Mouse (Mus musculus) spleen, embryonic (tissue): ENCODE measurements around the gene Cradd.

ENCODE experiments used
- CTCF ChIA-PET: fragments of 350-600 bp; sonication (Branson Sonifier 250); formaldehyde crosslinking; loops from one replicate; lab custom pipeline; 2022; lab: Charles Lee

Cradd gene

DNA sequence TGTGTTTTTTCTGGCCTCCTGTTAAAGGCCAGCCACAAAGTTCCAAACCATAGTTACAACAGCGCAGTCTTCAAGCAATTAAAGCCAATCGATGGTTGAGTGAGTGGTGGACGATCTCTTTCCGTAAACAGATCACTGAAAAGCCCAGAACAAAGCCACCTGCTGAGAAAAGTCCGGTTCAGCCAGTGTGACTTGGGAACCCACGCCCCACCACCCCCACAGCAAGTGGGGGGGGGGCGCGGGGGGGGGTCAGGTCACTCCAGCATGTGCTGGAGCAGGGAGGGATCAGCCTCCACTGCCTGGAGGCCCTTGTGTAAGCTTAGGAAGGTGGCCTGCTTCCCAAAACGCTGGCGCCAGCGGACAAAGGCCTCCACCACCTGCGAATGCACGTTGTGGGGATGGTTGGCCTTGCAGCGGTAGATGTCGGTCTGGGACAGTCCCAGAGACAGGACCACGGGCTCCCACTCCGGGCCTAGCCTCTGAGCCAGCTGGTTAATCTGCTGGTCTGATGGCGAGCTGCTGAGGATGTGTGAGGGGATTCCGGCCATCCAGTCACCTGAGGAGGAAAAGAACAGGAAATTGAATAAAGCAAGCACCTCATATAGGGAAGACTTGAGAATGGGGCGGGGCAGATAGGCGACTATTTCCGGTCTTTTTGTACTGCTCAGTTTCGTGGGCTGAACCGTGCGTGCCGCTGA is 148.4 kb downstream of the Cradd start:
- CTCF ChIA-PET: no interaction called here

DNA sequence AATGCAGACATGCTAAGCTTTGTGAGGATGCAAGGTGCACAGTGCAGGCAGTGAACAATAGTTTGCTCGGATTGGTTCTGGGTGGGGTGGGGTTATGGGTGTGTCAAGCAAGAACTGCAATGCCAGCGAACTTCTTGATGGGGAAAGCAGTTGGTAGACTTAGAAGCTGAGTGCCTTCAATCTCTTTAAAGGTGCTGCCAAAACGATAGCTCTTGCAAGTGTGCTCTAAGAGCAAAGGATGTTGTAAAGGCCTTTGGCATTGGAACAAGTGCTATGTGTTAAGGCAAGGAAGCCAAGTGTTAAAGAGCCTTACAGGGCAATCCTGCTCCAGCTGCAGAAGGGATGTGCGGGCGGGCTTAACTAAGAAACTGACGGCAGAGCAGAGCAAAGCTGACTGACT is 149.7 kb downstream of the Cradd start:
- CTCF ChIA-PET: no interaction called here

DNA sequence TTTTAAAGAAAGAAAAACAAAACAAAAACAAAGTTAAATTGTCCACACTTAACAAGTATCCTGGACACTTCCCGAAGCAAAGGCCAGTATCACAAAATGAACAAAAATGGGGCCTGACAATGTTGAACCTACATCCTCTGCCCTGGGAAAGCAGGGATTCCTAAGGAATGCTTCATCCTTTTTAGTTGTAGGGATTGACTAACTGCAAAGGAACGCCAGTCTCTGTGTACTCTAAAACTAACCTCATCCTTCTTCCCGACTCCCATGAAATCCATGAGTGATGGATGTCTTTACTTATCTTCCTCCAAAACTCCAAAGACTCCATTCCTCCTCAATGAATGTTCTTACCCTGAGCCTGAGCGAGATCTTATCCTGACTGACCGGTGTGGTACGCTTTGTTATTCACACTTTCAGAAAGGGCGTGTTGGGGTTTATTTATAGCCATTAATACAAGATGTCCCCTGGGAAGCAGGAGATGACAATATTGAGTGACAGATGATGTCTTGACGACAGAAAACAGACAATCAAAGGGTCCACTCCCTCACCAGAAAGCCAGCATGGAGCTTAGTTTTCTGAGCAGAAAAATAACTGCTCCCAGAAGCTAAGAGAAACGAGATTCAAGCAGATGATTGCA is 153.1 kb downstream of the Cradd start:
- CTCF ChIA-PET: no interaction called here

GRCm38 (mm10) chr10:95164949-95165348 is 159.0 kb downstream of the Cradd start:
- CTCF ChIA-PET: no interaction called here

- CTCF ChIA-PET: no interaction called here
These were observed 161.1 kb downstream of the Cradd start for GRCm38 (mm10) chr10:95162691-95163374.

DNA sequence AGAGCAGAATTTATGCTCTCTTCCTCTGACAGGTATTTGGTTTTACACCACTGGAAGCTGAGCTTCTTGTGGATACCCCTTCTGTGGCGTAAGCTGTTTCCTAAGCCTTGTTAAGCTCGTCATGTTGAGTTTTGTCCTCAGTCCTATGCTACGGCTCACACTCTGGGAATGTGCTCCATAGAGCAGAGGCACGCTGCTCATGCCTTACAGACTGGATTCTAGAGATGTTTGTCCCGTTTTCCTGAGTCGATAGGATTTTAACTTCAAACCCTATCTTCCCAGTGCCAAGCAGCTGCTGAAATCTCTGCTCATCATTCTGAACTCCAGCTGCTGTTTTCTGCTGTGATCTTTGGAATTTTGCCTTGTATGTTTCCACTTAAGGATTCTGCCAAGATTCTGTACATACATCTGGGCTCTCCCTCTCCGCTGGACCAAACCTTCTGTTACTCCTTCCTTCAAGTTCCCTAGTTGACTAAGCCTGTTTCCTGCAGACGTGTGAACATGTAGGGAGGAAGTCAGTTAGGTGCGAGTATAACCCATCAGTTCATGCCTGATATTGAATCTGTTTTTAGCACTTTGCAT is 164.2 kb downstream of the Cradd start:
- CTCF ChIA-PET: no interaction called here

- CTCF ChIA-PET: no interaction called here
These were observed 167.5 kb downstream of the Cradd start for GRCm38 (mm10) chr10:95156410-95156809.

- CTCF ChIA-PET: no interaction called here
These were observed 169.3 kb downstream of the Cradd start for GRCm38 (mm10) chr10:95154675-95155074.

DNA sequence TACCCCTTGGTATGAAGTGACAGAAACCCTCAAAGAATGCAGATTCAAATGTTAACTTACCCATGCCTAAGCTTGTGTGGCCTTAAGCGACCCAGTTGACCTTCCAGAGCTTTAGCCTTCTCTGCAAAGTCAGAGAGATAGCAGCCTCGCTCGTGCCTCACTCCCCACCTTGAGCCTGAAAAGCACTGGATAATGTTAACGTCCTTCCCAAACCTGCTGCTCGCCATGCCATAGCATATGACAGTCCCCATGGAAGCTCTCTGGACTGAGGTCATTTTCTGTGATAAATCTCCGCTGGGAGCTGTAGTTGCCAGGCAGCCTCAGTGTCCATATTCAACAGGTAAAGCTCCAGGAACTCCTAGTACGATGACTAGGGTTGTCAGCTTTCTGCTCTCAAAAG is 170.7 kb downstream of the Cradd start:
- CTCF ChIA-PET: interaction anchor here (1.3 kb wide), 1 partner anchor 28 kb away, joined by 3 read pairs; no protein-coding TSS in a partner anchor

DNA sequence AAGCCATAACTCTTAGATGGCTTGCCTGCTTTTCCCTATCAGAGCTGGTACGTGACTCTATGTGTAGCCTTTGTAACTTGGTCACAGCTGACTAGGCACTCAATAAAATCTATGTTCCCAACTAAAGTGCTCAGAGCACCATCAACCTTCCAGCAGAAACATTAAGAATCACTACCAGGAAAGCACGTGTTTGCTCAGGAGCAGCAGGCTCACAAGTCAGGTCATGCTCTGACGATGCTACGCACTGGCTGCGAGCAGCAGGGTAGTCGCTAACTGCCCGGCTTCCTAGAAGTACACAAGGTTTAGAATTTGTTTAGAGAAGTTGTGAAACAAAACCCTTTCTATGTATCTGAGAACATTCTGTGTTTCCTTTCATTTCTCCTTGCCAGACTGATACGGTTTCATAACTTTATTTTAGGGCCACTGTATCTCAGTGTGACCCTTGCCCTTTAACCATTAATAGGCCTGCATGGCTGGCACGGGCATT is 171.4 kb downstream of the Cradd start:
- CTCF ChIA-PET: no interaction called here

DNA sequence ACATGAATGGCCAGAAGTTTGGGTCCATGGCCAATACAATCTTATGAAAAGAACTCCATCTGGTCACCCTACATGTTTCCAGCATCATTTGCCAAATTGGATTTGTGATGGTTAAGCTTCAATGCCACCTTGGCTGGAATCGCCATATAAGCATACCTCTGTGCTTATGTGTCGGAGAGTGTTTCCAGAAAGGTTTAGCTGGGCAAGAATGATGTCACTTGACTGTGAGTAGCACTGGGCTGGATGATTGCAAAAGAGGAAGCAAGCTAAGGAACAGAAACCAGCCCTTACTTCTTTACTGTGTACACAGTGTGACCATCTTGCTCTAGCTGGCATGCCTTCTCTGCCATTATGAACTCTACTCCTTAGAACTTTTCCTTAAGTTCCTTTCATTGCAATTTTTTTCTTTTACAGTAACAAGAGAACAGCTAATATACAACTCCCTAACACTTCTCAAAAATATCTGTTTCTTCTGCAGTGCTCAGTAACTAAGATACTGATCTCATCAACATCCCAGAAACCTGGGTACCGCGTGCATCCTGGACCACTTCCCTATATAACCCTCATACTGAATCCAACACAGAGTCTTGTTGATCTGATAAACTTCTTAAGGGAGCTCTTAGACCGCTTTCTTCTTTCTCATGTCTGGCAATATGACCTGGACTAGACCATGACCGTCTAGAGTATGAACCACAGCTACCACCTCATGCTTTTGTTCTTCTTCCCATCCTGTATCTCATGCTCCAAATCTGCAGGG is 172.7 kb downstream of the Cradd start:
- CTCF ChIA-PET: no interaction called here

- CTCF ChIA-PET: interaction anchor here (0.6 kb wide), 1 partner anchor 274 kb away, joined by 5 read pairs; no protein-coding TSS in a partner anchor
These were observed 174.3 kb downstream of the Cradd start for GRCm38 (mm10) chr10:95149666-95150065.

DNA sequence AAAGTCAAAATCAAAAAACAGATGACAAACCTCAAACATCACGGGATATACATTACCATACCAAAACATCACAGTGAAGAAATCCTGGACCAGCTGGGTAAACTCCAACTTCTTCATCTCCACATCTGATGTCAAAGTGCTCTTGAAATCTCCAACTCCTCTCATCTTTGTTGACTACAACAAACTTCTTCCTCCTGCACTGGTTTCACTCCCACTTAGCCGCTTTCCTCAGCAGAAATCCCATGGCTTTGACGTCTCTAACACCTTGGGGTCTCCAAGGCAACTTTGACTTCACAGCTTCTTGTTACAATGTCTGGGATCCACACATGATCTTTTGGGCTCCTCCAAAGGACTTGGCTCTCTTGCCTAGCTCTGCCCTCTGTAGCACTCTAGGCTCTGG is 175.3 kb downstream of the Cradd start:
- CTCF ChIA-PET: no interaction called here

DNA sequence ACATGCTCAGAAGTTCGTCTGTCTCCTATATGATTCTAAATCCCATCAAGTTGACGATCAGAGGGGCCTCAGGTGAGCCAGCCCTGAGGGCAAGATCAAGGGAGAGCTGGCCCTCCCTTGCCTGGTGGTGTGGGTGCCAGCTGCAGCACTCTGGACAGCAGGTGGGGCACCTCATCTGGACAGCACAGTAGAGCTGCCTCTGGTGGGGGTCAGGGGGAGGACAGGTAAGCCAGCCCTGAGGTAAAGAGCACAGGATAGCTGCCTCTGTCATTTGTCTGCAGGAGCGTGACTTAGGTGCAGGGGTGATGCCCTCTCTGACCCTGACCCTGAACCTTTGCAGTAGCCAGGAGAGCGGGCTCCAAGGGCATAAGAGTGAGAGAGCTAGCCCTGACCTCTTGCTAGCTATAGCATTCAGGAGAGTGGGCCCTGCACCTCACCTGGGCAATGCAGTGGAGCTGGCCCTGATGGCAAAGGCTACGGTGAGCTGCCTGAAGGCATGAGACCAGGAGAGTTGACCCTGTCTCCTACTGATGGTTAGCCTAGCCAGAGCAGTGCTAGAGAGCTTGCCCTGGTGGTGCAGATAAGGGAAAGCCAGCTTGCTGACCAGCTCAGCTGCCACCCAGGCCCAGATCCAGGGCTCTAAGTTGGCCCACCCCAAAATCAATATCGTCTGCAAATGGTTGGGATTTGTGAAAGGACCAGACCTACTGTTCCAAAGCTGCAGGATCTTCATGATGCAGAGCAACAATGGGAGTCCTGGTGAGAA is 176.6 kb downstream of the Cradd start:
- CTCF ChIA-PET: interaction anchor here (0.6 kb wide), 1 partner anchor 266 kb away, joined by 4 read pairs; no protein-coding TSS in a partner anchor

DNA sequence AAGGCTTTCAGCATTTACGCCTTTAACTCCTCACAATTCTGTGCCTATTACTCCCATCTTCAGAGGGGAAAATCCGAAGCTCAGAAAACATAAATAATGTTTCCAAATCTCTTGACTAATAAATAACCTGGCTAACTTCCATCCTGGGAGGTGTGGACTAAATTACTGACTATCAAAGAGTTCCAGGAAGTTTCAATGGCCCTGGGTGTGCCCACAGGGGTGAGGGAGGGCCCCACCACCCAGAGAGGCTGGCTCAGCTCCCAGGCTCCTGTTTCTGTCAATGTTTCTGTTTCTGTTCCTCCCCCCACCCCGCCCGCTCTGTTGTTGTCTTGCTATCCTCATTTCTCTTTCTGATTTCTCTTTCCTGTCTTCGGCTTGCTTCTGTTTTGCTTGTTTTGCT is 177.4 kb downstream of the Cradd start:
- CTCF ChIA-PET: no interaction called here

GRCm38 (mm10) chr10:95145204-95145926 is 178.6 kb downstream of the Cradd start:
- CTCF ChIA-PET: interaction anchor here (0.6 kb wide), 1 partner anchor 19 kb away, joined by 3 read pairs; no protein-coding TSS in a partner anchor

DNA sequence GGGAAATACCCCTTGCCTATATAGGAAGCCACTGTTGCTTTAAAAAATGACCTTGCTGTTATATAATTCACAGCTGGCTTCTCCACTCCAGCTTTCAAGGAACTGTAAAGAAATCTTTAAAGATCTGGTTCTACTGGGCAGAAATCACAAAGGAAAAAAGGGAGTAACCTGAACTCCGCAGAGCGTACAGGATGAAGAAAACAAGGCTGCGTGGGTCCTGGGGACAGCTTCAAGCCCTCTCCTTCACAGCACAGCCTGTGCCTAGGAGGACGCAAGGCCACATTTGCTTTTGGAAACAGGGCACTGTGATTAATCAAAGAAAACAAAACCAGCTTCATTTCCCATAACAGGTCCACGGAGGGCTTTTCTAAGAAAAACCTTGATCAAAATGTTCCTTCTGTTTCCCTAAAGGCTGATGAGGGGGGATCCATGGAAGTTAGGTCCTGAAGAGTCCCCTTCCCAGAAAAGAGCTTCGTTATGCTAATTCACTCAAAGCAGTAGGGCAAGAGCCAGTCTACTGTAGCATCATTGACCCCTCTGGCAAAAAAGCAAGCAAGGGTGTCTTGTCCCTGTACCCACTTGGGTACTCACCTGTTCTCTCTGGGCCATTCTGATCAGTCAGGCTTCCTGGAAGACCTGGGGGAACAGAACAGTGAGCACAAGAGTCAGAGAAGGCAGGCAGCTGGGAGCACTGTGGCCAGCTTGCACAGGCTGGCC is 179.4 kb downstream of the Cradd start:
- CTCF ChIA-PET: no interaction called here

DNA sequence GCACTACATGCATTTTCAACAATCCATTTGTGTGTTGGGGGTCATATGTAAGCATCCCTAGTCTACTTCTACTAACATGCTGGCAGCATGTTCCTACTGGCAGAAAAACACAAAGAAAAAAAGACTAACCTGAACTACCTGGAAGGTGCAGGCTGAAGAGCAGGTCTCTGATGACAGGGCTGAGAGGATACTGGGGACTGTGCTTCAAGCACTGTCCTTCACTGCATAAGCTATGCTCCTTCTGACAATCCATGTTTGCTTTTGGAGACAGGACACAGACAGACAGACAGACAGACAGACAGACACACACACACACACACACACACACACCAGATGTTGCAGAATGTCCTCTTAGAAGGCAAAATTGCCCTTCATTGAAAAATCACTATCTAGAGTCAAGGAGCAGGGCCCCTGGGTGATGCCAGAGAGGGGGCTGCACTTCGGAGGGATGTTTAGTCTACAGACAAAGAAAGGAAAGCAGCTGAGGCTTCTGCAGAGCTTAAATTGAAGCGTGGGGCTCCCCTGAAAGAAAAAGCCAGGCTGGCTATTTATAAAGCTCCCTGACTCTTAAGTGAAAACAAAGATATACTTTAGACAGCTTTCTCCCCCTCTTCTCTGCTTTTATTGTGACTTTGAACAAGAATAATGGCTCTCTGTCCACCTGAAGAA is 180.4 kb downstream of the Cradd start:
- CTCF ChIA-PET: no interaction called here
